Mouse (Mus musculus) liver, adult (tissue): ENCODE measurements around the gene Gsg1.

Experiments
- GATA4 ChIP-seq: IDR thresholded peaks from 2 replicates; pipeline ENCODE4 v1.6.1; 2014; ENCODE audit warnings: mild to moderate bottlenecking, low read length; ENCODE audit not compliant: insufficient replicate concordance

Gene Gsg1

GRCm38 (mm10) chr6:135254153-135254552 lies at the start of gene Gsg1:
Gsg1 (minus strand) TSS chr6:135254351.
- no peak for TF ChIP-seq GATA4

DNA sequence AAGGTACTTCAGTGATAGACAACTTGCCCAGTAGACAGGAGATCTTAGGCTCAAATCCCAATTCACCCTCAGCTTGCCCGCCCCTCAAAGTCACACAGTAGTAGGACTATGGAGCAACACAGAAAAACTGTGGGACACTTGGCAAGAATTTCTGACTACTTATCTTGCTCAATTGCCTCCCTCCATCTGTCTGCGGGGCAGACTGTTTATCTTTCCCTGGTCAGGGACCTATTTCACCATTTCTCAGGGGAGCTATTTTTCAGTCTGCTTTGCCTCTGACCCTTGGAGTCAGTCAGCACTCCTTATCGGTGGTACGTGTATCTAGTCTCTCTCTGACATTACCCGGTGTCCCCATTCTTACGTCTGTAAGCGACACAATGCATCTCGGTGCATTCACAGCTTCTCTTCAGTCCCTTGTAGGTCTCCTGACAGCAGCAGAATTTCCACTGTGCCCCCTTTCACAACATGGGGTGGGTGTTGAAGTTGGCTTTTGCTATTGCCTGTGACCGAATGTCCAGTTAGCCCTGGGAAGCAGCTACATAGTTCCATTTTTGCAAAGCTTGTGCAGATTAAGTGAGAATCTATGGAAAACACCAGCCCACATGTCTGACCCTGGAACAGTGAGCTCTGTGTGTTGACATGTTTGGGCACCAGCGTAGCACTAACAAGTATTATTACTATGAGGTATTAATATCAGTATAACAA lies 48.4 kb upstream of the Gsg1 start:
- no peak for TF ChIP-seq GATA4

DNA sequence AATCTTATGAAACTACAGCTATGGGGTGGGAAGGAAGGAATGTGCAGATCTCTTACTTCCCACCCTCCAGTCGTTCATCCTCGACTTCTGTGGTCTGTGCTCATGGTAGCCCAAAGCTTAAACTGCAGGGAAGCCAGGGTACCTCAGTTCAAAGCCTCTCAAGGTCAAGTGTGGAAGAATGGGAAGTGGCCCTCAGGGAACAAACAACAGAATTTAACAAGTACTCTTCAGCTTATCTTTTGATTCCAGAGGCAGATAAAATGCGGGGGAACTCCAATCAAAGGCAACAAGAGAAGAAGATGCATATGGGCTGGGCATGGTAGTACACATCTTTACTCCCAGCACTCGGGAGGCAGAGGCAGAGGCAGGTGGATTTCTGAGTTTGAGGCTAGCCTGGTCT lies 46.3 kb upstream of the Gsg1 start:
- no peak for TF ChIP-seq GATA4

DNA sequence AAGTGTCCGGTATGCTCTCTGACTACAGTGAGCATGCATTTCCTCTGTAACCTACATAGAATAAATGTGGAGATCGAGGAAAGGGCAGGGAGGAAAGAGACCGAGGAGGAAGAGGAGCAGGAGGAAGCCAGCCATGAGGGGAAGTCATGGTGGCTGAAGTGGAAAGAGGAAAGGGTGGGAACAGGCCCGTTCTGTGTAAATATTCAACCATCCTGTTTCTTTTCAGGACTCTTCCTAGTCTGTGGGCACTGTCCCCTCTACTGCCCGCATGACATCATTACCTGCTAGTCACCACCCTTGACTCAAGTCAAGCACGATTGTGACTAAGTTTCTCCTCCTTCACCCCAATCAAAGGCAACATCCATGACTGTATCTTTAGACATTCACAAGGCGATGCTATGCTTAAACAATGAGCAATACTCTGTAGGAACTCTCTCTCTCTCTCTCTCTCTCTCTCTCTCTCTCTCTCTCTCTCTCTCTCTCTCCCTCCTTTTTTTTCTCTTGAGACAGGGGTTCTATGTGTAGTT lies 44.9 kb upstream of the Gsg1 start:
- no peak for TF ChIP-seq GATA4

DNA sequence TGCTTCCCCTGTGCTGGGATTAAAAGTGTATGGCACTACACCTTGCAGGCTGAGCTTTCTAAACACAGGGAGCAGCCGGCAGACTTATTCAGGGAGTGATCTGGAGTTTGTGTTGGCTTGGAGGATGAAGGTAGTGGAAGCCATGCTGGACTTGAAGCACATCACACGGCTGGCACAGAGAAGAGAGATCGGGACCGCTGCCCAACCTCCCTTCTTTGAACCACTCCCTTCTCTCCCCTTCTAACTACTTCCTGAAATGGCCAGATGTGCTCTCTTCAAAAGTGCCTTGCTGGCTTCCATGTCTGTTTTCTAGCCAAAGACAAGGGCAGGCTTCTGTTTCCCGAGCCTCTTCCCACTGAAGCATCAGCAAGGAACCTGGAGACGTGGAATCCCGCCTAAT lies 43.4 kb upstream of the Gsg1 start:
- no peak for TF ChIP-seq GATA4

- no peak for TF ChIP-seq GATA4
These were observed 42.1 kb upstream of the Gsg1 start for GRCm38 (mm10) chr6:135296267-135296666.

DNA sequence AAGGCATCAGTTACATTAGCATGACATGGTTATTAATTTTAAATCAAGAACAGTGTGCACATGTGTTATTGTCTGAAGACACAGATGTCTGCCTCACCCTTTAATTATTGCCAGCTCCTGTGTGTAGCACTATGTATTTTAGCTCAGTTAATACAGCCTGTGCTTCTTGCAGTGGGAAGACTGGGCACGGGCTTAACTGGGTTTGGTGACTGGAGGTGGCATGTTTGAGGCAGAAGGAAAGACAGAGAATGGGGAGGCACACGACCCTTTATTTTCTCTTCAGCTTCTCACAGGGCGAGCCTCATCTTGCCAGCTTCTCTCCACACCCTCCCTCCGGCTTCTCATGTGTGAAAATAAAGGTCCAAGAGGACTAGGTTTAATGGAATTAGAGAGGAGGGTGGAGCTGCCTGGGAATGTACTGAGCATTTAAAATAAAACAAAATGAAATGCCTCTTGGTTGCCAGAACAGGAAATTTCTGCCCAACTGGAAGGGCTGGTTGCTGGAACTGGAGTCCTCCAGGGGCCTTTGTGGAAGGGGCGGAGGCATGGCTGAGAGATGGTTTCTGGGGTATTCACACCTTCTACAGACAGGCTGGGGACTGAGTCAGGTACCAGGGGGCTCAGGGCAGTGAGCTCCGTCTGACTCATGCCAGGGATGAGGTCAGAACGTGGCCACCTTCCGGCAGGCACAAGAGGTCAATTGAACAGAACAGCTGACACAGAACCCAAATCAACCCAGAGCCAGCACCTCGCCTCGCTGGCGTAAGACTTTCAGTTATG lies 41.1 kb upstream of the Gsg1 start:
- TF ChIP-seq GATA4: no peak

GRCm38 (mm10) chr6:135294150-135294549 lies 40.0 kb upstream of the Gsg1 start:
- no peak for TF ChIP-seq GATA4

- TF ChIP-seq GATA4: no peak
These were observed 38.2 kb upstream of the Gsg1 start for GRCm38 (mm10) chr6:135292391-135292790.

GRCm38 (mm10) chr6:135279856-135280255 lies 25.7 kb upstream of the Gsg1 start:
- TF ChIP-seq GATA4: no peak

- TF ChIP-seq GATA4: no peak
These were observed 25.1 kb upstream of the Gsg1 start for GRCm38 (mm10) chr6:135279286-135279685.

DNA sequence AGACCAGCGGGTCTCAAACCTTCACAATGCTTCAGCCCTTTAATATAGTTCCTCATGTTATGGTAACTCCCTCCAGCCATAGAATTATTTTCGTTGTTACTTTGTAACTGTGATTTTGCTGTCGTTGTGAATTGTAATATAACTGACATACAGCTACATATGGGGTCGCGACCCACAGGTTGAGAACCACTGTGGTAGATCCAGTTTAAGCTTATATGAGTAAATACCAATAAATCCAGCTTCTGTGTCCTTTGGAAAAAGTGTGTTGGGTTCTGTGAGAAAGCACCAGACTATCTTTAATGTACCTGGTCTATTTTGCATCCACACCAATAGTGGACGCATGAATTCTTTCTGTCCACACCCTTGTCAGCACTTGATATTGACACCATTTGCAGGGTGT lies 24.2 kb upstream of the Gsg1 start:
- no peak for TF ChIP-seq GATA4

- no peak for TF ChIP-seq GATA4
These were observed 22.5 kb upstream of the Gsg1 start for GRCm38 (mm10) chr6:135276474-135277295.

DNA sequence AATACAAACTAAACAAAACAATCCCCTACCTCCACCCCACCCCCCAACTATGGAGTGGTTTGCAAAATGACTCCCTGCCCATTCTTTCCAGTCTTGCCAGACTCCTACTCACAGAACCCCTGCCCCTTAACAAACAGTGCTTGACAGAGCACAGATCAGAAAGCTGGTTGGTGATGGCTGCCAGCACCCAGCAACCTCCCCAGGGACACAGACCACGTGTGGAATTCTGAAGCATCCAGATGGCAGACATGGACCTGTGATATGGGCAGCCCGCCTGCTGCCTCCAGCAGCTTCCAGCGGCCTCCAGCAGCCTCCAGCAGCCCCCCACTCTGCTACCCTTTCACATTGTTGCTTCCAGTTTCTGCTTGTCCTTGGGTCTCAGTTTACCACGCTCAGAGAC lies 21.1 kb upstream of the Gsg1 start:
- TF ChIP-seq GATA4: no peak

- TF ChIP-seq GATA4: no peak
These were observed 18.9 kb upstream of the Gsg1 start for GRCm38 (mm10) chr6:135273066-135273465.
